Mouse (Mus musculus) splenic B cell, adult 2 months (primary cell): Measurements from ENCODE around the gene Pcdh18.

ENCODE experiments used
- DNase-seq: peaks from one replicate; pipeline ENCODE4 v3.0.0-alpha.2; 2011; ENCODE audit warnings: low read depth, low spot score
- H3K27me3 ChIP-seq: 2 replicates; pipeline ENCODE4 v1.6.1; 2012; ENCODE audit warnings: mild to moderate bottlenecking, low read length, moderate library complexity, mixed read lengths; ENCODE audit not compliant: control insufficient read depth, poor library complexity, insufficient read depth, severe bottlenecking
- H3K36me3 ChIP-seq: 2 replicates; pipeline ENCODE4 v1.6.1; 2012; ENCODE audit warnings: mild to moderate bottlenecking, low read length, moderate library complexity, mixed read lengths; ENCODE audit not compliant: control insufficient read depth, poor library complexity, insufficient read depth, severe bottlenecking

The Pcdh18 gene

GRCm38 (mm10) chr3:49738531-49738930 is 18.6 kb downstream of the Pcdh18 start:
- no peaks in the 10 kb centered on the region for H3K36me3 ChIP-seq
- DNase-seq = no peak
- H3K27me3 ChIP-seq = no peaks in the 10 kb centered on the region

GRCm38 (mm10) chr3:49706503-49706902 is 50.6 kb downstream of the Pcdh18 start:
- no peaks in the 10 kb centered on the region for H3K27me3 ChIP-seq
- H3K36me3 ChIP-seq = no peaks in the 10 kb centered on the region
- DNase-seq = no peak

- H3K27me3 ChIP-seq = no peaks in the 10 kb centered on the region
- no peaks in the 10 kb centered on the region for H3K36me3 ChIP-seq
- no peak for DNase-seq
Observed at GRCm38 (mm10) chr3:49699951-49700350, 57.2 kb downstream of the Pcdh18 start.
